Mouse (Mus musculus) left cerebral cortex, adult 11 months (tissue): ENCODE results near the gene Olfr1535.

Experiments
- DNase-seq: peaks from one replicate; pipeline ENCODE4 v3.0.0; 2022; ENCODE audit warnings: low spot score

Olfr1535 gene

GRCm38 (mm10) chr13:21559793-21560192, at the start of gene Olfr1535:
Olfr1535 (minus strand) TSS chr13:21559893.
- no peak for DNase-seq

GRCm38 (mm10) chr13:21591618-21592017, 31.9 kb upstream of the Olfr1535 start:
- DNase-seq = no peak

- DNase-seq = no peak
Observed at GRCm38 (mm10) chr13:21581659-21582058, 22.0 kb upstream of the Olfr1535 start, which contains the start of gene Olfr1364. Olfr1364 (minus strand) TSS chr13:21581759.

- DNase-seq = no peak
Observed at GRCm38 (mm10) chr13:21550416-21551110, 9.1 kb downstream of the Olfr1535 start.

- DNase-seq = no peak
Observed at GRCm38 (mm10) chr13:21549487-21549886, 10.2 kb downstream of the Olfr1535 start.

GRCm38 (mm10) chr13:21542708-21543107, 17.0 kb downstream of the Olfr1535 start, which contains the start of gene Olfr1366:
Olfr1366 (minus strand) TSS chr13:21542808.
- DNase-seq = no peak

GRCm38 (mm10) chr13:21530781-21531201, 28.9 kb downstream of the Olfr1535 start, which contains the start of gene Zkscan8:
Zkscan8 (minus strand) TSS chr13:21531120.
- DNase-seq = peak; percentile 72

- no peak for DNase-seq
Observed at GRCm38 (mm10) chr13:21530136-21530535, 29.6 kb downstream of the Olfr1535 start.

- DNase-seq = peak; percentile 58
Observed at GRCm38 (mm10) chr13:21506221-21506649, 53.5 kb downstream of the Olfr1535 start.
